Mouse (Mus musculus) heart, adult 9 months (tissue): ENCODE results near the gene Kcnb1.
A peak's percentile ranks its signal among the peaks of the same experiment; 100 is the strongest.

Experiments
- DNase-seq, 2 experiments: peaks; one replicate each; pipeline ENCODE4 v3.0.0; 2022; ENCODE audit warnings: low spot score in 2 of 2

Gene Kcnb1

GRCm38 (mm10) chr2:167190076-167190399 lies at the start of gene Kcnb1:
TSS of gene Kcnb1 (minus strand) at chr2:167190155.
- DNase-seq, result peak; percentile 56 to 67

DNA sequence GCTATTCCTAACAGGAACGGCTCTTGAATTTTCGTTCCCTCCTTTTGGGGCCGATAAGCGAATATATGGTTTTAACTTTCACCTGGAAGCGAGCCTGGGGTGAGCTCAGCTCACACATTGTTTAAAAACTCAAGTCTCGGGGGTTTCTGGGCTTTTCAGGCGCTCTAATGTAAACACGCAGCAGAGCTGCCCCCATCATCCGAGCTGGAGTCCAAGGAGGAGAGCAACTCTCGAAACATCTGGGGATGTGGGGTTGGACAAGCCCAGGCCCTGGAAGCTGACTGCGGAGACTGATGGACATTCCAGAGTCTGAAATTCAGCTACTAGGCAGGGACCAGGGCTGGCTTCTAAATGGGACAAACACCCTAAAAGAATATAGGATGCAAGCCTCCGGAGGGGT lies 49.3 kb upstream of the Kcnb1 start:
- DNase-seq, result no peak

DNA sequence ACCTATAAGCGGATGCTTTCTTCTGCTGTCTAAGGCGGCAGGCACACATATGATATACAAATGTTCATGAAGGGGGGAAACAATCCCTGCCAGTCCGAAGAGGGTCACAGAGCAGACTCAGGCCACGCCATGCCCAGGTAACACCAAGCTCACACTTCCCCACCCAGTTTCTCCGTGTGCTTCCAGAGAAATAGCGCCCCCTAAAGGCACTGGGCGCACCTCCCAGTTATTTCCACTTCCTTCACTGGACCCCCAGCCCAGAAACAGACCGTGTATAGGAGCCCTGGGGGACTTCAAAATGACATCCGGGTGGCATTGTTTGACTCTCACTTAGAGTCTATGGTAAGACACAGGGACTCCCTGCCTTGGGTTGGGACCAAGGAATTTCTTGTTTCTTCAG lies 47.3 kb upstream of the Kcnb1 start:
- DNase-seq, result no peak

GRCm38 (mm10) chr2:167236174-167236573 lies 46.2 kb upstream of the Kcnb1 start:
- DNase-seq, result no peak

- DNase-seq, result peak; percentile 88 to 90
Observed at GRCm38 (mm10) chr2:167235338-167236018, 45.5 kb upstream of the Kcnb1 start.

DNA sequence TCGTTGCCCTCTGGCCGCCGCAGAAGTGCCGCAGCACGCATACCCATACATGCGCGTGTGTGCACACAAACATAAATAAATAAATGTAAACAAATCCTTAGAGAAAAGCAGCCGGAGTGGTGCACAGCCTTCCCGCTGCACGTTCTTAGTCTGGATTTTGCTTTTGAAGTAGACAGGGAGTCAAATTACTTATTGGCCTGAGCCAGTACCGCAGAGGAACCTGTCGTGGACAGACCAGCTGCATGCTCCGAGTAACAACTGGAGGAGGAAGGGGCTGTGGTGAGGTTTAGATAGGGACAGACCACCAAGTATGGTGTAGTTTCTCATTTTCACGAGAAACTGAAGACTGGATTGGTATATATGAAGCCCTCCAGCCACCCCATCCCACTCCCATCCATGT lies 43.8 kb upstream of the Kcnb1 start:
- no peak for DNase-seq

- no peak for DNase-seq
Observed at GRCm38 (mm10) chr2:167233009-167233335, 43.0 kb upstream of the Kcnb1 start.

GRCm38 (mm10) chr2:167232132-167233008 lies 42.4 kb upstream of the Kcnb1 start:
- peak; percentile 54 to 65 for DNase-seq

- no peak for DNase-seq
Observed at GRCm38 (mm10) chr2:167230554-167230953, 40.6 kb upstream of the Kcnb1 start.

DNA sequence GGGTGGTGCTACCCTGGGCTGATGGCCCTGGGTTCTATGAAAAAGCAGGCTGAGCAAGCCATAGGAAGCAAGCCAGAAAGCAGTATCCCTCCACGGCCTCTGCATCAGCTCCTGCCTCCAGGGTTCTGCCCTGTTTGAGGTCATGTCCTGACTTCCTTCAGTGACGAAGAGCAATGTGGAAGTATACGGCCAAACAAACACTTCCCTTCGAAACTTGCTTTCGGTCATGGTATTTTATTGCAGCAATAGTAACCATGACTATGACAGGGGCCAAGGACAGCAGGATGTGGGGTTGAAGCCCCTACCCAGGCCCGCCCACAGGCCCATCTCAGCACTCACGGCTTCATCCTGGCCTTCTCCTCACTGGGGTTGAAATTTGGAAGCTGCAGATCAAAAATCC lies 35.0 kb upstream of the Kcnb1 start:
- no peak for DNase-seq

DNA sequence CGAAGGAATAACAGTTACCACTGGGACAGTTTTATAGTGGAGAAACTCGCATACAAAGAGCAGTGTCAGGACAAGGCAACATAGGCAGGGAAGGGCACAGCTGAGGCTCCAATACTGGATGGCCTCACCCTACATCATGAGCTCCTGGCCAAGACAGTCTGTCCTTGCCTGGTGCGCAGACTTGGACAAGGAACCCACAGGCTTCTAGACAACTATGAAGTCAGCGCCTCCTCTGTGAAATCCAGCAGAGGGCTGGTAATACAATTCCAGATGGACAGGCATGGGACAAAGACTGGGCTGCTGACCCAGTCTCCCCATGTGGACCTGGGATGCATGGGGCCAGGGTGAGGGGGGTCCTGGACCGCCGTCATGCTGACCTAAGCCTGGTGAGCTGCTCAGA lies 34.2 kb upstream of the Kcnb1 start:
- DNase-seq, result no peak

DNA sequence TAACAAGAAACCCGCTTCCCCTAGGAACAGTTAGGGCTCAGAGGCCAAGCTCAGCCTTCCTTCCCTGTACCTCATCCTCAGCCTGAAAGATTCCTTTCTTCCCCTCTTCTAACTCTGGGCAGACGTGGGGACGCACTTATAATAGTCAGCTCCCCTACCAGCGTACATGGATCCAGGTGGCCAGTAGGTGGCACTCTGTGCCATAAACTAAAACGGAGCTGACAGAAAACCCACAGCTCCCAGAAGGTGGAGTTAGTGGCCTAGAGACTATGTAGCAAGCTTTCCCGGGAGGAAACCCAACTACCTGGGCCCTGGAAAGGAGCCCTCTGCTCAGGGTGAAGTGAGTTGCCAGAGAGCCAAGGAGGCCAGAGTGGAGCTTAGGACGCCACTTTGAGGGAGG lies 32.2 kb upstream of the Kcnb1 start:
- peak; percentile 63 to 80 for DNase-seq

DNA sequence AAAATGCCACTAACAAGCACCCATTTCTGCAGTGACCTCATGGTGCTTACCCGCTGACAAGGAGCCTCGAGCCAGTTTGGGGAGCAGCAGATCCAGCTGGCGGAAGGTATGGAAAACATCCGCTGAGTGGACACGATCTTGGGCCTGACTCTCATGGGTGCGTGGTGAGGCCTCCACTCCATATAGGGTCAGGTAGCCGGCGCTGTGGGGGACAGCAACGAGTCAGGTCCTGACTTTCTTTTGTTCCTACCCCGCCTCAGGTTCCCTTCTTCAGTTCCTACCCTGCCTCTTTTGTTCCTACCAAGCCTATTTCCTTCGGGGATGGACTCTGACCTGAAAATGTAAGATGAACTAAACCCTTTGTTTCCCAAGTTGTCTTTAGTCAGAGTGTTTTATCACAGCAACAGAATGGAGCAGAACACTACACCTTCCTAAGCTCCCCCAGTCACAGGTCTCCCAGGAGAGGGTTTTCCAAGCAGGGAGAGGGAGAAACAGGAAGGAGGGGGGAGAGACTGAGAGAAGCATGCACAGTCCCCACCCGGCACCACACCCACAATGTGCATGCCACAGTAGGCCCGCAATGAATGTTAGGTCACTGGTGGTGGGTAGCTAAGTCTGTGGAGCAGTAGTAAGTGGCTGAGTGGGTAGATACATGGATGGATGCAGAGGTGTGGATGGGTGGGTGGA lies 31.3 kb upstream of the Kcnb1 start:
- no peak for DNase-seq

DNA sequence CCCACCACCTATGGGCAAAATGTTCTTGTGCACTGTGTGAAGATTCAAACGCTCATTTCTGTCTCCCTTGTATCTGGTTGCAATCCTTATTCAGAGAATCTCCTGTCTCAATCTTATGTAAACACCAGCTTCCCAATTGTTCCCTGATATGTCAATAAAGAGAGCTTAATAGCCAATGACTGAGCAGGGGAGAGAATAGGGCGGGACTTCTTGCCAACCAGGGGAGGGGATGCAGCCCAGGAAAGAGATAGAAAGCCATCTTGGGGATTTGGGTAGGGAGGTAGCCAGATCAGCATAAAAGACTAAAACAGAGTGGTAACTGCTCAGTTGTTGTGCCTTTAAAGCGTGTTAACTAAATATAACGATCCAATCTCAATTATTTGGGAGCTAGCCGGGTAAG lies 30.8 kb upstream of the Kcnb1 start:
- DNase-seq, result no peak

DNA sequence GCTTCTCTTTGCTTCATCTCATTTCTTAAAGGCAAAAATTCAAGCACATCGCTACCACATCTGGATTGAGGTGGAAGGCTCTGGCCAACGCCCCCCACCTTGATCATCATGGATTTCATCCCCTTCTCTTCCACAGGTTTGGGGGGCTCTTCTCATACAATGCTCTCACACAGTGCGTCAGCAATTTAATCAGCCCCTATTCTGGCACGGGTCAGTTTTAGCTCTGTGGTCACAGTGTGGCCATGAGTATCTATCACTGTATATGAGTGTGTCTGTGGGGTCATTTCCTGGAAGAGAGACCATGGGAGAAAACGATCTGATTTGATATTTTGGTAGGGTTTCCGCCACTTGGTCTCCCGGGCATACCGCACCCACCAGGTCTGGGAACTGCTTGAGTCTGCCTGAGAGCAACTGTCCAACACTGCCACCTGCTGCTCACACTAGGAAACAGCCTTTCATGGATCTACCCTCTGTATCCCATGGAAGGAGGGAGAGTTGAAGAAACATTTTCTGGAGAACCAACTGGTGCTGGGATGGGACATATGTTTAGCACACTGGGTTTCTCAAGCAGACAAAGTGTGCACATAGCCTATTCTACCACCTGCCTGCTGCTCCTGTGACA lies 29.3 kb upstream of the Kcnb1 start:
- peak; percentile 73 to 83 for DNase-seq

DNA sequence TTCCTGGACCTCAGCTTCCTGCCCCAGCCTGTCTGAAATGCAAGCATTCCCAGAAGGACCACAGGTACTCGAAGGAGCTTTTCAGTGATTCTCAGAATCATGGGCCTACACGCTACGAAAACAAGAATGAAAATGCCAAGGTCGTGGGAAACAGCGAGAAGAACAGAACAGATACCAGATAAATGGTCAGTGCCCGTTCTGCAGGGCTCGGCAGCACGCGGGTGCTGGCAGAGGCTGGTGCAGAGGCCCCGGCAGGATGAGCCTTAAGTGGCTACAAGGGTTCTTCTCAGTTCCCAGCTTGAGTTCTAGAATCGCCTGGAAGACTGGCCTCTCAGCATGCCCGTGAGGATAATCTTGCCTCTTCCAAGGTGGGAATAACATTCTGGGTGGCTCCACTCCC lies 23.7 kb upstream of the Kcnb1 start:
- no peak for DNase-seq

DNA sequence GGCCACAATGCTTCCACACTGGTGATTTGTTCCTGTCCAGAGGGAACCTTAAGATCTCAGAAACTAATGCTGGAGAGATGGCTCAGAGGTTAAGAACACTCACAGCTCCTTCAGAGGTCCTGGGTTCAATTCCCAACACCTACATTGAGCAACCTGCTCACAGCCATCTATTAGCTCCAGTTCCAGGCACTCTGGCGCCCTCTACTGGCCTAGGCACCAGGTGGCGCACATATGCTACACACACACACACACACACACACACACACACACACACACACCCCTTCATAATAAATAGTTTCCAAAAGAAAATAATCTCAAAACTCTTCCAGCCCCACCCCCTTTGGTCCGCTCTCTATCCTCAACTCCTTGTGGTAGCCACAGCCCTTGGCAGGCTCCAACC lies 23.1 kb upstream of the Kcnb1 start:
- no peak for DNase-seq

DNA sequence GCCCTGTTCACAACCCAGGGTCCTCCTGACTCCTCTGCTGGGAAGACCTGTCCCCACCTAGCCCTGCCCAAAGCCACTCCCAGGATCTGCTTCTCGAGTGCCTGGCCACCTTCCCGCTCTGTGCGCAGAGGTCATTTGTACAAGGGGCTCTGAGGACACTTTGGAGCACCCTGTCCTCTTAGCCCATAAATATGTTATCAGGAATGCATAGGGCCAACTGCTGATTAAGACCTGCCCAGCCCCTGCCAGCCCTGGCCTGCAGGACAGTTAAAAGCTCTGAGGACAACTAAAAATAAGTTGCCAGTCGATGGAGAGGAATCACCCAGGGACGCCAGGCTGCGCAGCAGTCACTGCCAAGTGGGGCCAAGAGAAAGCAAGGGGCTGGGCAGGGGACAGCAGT lies 22.6 kb upstream of the Kcnb1 start:
- DNase-seq, result peak; percentile 80 to 81

DNA sequence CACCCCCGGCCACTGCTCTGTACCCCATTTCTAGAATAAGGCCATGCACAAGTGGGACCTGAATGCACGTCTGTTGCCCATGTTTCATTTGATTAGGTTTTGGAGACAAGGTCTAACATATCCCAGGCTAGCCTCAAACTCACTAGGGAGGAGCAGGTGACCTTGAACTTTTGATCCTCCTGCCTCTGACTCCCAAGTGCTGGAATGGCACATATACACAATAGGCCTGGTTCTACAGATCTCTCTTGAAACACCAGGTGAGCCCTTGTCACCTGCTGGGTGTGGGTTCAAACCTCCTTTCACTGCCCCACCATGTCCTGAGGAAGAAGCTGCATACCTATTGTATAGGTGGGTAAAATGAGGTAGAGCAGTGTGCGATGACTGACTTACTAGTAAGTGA lies 22.1 kb upstream of the Kcnb1 start:
- DNase-seq, result no peak

GRCm38 (mm10) chr2:167209900-167210299 lies 19.9 kb upstream of the Kcnb1 start:
- DNase-seq, result no peak

DNA sequence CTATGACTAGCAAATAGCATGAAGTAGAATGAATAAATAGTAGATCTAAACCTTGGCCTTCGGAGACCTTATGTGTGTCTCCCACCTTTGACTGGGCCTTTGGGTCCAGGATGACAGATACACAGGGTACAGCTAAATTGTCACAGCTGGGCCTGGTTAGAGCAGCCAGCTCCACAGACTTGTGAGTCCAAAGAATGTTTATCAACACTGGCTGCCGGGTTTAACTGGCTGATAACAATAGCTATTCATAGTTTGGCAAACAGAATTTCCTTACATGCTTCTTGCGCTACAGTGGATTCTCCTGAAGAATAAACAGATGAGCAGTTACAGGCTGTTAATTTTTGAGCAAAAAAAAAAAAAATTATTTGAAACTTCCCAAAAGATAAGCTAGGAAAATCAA lies 19.0 kb upstream of the Kcnb1 start:
- DNase-seq, result no peak

GRCm38 (mm10) chr2:167205918-167206629 lies 16.1 kb upstream of the Kcnb1 start:
- no peak for DNase-seq
